Mouse (Mus musculus) kidney, adult 8-10 months (tissue): ENCODE measurements at regions not wholly inside any gene's neighbourhood (a gene's known extent, or its start where the extent isn't known, plus 50 kb on each side); places are given as distances from the start of the nearest gene placed in this dataset.
A peak's percentile ranks its signal among the peaks of the same experiment; 100 is the strongest.

Experiments
- DNase-seq, 2 experiments: peaks; one replicate each; pipeline ENCODE4 v3.0.0; 2022

DNA sequence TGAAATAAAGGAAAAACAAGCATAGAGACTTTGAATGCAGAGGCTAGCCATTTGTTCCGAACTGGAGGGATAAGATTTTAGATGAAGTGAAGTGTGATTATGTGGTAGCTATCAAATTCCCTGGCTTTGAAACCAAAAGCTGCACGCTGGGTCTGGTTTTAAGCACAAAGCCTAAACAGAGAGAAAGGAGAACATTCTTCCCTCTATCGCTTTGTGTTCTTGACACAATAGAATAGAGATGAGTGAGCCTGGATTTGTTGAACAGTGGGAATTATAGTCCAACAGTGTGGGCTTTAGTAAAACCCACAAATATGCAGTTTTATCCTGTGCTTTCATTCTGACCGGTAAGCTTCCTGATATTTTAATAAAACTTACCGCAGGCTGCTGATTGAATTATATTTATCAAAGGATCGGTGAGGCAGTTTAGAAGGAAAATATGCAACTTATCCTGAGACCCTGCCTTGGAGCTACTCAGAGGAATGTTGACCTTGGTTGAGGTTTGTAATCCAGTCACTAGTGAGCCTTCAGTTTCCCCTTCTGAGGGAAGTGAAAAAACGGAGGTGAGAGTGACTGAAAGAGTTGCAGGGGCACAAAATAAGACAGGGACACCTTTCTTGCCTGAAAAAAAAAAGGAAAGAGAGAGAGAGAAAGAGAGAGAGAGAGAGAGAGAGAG is 481.7 kb upstream of the Tenm4 start:
- no peak for DNase-seq

DNA sequence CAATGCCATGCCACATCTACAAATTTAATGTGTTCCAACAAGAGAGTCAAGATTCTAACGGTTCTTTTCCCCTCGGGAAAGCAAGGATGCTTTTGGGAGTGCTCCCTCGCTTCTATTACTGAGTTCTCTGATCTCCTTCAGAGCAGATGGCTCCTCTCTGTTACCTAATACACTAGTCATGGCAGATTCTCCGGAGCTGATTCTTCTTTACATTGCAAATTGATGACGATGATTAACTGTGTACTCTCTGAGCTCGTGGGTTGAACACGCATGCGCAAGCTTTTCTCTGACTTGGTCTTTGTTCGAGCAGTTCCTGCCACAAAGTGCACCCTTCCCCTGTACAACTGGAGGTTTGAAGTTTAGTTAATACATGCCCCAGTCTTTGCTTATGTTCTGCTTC is 471.5 kb upstream of the Tenm4 start:
- no peak for DNase-seq

DNA sequence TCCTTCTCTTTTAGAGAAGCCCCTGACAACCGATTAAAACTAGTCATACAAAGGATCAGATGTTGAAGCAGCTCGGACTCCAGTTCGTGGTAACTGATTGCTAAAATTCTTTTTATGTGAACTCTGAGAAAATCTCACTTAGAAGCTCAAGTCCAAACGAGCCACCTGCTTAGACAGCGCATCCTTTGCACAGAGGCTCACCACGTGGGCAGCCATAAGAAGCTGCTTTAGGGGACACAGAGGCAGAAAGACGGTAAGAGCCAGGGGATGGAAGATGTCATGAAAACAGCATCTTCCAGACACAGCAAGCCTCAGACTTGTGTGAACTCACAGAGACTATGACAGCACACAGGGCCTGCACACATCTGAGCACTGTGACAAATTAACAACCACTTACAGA is 461.0 kb upstream of the Tenm4 start:
- DNase-seq = no peak

DNA sequence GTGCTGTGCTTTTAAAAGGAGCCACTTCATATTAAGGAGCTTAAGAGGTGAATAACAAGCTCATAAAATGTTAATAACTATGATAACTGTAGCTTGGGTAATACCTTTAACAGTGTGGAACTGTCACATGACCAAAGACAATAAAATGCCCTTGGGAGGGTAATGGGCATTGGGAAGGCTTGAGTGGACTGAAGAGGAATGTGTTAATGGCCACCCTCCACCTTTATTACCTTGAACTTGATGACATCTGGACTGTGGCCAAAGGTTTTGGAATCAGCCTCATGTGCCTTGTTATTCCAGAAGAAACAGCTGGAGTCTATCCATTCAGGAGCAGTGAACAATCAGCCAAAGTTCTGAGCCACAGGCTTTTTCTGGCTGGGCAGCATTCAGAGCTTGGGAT is 451.0 kb upstream of the Tenm4 start:
- peak; percentile 12 to 43 for DNase-seq

DNA sequence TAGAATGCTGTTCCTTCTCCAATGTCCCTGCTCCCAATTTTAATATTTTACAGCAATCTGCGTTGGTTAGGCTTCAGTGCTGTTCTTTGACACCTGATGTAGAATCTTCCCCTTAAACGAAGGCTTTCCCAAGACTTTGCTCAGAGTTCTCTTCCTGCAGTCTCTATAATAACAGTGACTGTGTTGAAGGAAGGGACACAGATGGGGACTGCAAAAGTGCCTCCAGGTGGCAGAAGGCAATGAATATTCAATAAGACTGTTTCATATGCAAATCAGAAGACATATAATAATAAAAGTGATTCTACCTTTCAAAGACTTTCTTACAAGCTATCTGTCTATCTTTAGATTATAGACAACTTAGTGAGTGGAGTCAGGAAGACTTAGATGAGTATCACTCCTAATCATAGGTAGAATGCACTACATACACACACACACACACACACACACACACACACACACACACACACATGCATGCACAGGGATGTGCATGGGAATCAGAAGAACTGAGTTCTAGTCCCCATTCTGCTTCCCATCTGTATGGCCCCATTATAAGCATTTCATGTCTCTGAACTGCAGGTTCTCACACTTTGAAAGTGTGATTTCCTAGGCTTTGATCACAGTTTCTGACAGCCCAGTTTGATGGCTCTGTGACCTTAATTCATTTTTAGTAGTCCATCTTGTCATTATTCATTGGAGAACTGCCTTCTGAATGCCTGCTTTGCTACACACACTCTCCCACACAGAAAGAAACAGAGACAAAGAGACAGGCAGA is 445.1 kb upstream of the Tenm4 start:
- no peak for DNase-seq

DNA sequence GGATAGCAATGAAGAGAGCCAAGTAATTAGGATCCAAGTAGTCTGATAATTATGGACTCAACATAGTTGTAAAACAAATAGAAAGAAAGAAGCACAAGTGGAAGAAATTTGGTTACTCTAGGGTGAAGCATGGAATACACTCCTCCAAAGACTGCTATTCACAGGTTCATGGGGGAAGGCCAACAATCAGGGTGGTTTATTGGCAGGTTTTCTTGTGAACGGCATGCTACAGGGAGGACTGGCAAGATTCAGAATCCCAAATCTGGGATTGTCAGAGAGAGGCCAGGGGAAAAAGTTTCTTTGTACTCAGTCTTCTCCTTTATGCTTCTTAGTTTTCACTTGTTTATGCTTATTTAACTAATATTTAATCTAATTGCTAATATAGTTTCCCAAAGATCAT is 437.2 kb upstream of the Tenm4 start:
- no peak for DNase-seq

DNA sequence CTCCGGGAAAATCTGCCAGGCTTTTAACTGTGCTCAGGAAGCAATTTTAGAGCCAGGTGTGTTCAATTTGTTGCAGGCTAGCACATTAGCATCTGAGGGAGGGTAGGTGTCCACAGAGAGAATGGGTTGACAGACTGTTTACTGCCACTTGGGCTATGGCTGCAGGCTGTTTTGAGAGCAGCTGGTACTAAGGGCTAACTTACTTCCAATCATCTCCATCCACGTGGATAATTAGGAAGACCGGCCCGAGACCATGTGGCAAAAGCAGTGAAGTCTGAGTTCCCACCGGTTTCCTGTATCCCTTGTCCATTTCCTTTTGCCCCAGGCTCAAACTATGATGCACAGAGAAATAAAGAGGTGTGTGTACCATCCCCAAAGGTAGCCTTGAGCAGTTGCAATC is 436.5 kb upstream of the Tenm4 start:
- no peak for DNase-seq

DNA sequence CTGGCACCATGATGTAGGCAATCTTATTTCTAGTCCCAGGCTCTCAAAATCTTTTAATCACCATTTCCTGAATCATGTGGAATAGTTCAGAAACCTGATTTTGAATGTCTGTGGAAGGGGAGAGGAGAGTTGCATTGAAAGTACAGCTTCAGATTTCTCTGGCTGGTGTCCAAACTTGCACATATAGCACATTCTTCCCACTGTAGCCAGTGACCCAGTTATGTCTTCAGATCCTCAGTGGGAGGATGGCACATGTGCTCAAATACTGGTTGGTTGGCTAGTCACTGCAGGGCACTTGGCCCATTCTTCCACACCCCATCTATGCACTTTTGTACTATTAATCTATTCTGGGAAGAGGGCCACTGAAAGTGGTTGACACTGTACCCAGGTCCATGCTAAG is 434.3 kb upstream of the Tenm4 start:
- DNase-seq = no peak

DNA sequence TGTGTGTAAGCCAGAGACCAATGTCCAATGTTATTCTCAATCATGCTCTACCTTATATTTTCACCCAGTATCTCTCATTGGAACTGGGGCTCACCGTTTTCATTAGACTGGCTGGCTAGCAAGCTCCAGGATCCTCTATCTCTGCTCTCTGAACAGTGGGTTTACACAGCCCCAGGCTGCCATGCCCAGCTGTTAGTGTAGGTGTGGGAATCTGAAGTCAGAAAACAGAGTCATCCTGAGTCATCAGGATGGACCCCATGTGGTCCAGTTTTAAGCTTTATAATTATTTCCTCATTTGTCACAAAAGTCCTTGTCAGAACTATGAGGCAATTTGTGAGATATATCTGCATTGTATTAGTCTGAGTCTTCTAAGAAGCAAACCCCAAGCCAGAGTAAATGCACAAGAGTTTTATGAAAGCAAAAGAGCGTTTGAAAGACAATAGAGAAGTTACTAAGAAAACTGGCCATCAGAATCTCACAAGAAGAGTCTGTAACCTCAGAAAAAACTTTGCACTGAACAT is 432.3 kb upstream of the Tenm4 start:
- DNase-seq = no peak

DNA sequence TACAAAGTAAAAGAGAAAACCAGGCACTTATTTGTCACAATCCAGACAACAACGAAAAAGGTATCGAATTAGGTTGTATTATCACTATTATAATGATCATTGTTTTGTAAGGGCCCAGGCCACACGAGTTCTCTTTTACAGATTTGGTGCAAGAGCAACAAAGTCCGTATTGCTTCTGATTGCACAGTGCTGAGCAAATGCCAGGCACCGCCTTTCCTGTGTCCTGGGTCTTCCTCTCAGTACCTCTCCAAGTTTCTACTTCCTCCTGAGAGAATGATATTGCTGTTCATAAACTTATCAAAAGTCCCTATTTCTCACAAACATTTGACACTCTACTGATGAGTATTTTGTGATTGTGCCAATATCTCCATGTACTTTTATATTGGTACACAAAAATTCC is 431.3 kb upstream of the Tenm4 start:
- DNase-seq = no peak

DNA sequence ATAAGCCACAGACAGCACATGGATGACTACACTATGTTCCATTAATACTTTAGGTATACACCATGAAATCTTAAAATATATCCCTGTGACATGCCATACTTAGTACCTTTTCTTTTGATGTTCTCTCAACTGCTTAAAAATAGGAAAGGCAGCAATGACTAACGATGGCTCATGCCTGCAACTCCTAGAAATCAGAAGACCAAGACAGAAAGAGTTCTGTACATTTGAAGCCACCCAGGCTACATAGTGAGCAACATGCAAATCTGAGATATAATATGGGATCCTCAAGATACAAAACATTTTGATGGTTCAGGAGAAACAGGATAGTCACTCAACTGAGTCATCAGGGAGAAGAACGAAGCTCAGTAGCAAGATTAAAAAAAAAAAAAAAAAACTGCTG is 412.7 kb upstream of the Tenm4 start:
- no peak for DNase-seq

DNA sequence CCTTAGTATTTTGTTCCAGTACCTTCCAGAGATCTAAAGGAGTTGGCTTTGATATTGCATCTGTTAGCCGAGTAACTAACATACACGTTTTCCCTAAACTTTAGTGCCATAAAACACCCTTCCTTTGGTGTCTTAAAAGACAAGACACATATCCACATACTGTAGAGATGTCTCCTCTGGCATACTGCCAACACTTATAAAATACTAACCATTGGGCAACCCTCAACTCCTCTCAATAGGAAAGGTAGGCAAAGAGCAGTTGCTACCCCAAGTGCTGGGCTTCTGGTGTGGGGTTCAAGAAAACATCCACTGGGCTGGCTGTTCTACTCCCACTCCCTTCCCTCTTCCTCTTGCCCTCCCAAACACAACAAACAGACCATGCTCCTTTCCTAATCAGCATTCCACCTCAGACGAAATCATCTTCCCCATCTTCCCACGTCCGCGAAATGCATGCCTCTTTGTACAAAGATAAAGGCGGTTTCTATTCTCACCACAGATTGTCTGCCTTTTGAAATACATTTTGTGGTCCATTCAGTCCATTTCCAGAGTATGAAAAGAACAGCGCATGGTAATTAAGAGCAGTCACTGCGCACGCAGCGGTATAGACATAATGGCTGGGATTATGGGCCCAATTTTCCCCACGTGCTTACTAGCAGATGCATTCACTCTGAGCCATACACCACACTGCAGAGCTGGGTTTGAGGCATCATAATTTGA is 409.9 kb upstream of the Tenm4 start:
- no peak for DNase-seq

DNA sequence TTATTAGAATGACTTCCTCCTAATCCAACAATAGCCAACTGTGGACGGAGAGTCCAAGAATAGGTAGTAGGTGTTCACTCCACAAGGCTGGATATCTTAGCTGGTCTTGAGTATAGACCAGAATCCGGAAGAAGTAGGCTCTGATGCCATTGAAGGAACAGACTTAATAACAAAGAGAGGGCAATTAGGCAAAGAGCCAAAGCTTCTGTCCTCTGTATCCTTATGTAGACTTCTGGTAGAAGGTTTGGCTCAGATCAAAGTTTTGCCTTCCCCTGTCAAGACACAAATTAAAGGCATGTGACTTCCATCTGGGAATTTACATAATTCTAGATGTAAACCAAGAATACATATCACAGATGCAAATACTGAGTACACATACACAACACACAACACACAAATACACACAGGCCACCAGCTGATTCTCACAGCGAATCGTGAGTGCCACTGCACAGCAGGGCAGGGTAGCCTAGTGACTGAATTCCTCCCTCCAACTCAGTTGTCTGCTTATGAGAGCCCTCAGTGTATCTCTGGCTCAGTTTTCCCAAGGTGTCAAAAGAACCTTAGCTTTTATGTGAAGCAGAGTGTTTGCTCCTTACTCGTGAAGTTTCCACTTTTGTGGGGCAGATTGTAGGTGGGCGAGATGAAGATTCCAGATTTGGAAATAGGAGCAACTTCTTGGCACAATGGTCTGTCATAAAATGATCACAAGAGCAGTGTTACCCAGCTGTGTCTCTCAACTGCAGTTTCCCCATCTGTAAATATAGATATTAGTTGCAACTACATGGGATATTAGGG is 404.5 kb upstream of the Tenm4 start:
- DNase-seq = no peak

DNA sequence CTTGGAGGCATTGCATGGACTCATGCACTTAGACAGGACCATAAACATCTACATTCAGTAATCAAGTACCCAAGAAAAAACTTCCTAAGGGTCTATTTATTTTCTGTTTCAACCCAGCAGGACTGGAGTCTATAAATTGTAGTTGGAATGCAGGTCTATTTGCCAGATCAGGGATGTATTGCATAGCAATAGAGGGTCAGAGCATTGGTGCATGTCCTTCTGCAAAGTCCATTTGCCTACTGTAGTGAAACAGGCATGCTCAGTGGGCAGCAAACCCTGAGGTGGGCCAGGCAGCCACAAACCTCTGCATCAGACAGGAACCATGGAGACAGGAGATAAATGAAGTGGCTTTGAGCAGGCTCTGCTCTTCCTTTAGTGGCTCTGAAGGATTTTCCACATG is 386.5 kb upstream of the Tenm4 start:
- DNase-seq = no peak

DNA sequence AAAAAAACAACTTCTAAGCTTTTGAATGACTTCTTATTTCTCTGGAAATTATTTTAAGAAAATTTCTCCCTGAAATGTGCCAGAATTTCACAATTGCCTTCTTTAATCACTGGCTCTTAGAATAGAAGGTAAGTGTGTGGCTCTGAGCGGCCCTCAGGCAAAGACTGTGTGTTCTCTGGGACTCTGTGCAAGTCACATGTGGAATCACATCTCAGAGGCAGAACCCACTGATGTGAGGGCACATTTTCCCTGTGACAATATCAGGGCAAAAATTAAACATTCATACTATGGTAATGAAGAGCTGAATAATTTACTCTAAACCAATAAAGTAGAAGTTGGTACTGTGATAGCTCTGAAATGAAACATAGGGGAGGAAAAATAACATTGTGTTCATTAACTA is 383.5 kb upstream of the Tenm4 start:
- no peak for DNase-seq

DNA sequence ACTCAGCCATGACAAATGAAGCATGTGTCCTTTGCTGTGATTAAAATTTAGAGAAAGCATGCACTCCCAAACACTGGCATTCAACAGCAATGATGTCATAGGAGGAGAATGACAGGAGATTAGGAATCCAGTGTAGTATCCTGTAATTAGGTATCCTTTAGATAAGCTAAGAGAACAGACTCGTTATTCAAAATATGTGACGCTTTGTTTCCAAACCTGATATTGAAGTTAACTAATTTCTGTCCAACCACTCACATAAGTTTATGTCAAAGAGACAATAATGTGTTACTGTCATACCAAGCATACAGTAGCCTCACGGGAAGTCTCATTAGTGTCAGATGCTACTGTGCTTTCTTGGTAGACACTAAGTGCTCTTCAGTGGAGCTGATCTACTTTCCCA is 383.1 kb upstream of the Tenm4 start:
- no peak for DNase-seq

DNA sequence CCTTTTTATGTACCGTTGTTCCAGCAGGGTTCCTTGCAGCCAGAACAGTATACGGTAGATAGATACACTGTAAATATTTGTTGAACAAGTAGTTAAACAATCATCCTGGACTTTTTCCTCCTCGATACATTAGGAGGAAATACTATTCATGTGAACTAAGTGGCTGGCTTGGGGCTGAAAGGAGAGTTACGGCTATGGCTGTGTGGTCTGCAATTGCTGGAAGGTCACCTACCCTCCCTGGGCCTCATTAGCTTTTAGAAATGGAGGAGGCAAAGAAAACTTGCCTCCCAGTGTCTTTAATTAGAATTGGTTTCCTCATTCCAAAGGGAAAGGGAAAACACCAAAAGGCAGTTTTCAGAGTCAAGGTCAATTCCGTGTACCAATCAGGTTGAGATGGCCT is 381.6 kb upstream of the Tenm4 start:
- DNase-seq = peak in 1 of 2 experiments; percentile 22

DNA sequence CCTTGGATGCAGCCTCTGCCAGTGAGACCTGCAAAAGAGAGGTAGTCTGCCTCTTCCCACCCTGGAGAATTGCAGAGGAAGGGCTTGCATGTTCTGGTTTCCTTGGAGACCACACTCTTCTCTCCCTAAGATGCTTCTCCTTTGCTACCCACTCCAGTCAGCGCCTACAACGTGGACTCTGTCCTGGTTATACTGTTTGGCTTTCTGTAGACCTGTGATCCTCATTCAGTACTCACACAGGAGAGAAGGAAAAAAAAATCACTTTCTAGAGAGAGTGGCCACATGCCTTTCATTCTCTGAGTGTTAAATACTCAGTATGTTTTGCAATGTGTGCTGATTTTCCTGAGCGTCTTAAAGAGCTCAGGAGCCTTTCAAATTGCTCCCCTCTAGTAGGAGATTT is 372.0 kb upstream of the Tenm4 start:
- no peak for DNase-seq

DNA sequence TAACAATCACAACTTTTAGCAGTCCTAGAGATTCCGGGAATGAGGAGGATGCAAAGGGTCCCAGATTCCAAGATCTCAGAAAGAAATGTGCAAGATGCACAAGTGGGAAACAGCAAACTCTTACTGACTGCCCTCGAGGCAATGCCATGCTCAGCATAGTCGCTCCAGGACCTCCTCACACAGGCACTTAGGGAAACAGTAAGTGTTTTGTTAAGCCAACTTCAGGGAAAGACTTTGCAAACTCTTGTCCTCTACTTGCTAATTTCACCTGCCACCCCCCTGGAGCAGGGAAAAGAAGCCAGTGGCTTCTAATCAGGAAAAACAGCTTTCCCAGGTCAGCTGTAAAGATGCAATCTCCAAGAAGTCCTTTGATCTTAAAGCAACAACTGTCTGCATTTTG is 361.4 kb upstream of the Tenm4 start:
- DNase-seq = no peak

DNA sequence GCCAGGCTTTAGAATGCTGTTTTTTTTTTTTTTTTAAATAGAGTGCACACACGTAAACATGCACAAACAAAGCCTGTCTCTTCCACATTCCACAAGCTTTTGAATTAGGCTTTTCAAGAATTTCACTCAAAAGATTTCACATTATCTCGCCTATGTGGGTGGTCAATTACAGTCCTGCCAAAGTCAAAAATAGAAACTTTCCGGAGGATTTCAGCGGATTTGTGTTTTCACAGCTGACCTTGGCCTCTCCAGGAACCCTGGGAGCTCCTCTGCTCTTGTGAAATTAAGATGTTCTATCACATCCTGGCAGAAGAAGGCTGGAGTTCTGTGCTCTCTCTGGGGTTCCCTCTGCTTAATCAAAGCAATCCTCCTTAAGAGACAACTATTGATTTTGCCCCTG is 360.9 kb upstream of the Tenm4 start:
- no peak for DNase-seq

DNA sequence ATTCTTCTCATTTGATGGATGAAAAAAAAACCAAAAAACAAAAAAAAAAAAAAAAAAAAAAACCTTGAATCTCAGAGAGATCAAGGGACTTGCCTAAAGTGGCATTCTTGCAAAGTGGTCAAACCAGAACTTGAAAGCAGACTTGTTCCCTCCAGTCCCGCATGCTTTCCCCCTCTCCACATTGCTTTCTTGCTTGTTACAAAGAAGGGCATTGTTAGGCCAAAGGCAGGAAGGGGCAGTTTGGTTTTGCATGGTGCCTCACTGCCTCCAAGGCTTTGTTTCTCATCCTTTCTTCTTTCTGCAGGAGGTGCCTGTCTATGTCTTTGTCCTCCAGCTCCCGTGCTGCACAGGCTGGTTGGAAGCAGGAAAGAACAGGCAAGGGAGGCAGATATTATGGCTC is 356.2 kb upstream of the Tenm4 start:
- DNase-seq = no peak

DNA sequence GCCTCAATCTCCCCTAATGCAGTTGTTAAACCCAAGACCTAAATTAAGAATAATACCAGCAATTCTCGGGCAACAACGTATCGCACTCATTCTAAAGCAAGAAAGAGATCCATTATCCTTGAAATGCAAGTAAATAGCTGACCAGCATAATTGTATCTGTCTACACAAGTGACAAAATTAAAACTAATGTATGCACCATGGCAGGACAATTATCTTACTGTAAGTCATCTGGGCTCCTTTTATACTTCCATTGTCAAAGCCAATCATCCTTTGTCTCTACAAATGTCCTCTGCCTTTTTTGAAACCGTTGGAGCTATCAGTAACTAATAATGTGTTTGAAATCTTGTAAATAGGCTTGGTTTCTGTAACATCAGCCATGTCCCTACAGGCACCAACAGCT is 347.5 kb upstream of the Tenm4 start:
- DNase-seq = no peak

DNA sequence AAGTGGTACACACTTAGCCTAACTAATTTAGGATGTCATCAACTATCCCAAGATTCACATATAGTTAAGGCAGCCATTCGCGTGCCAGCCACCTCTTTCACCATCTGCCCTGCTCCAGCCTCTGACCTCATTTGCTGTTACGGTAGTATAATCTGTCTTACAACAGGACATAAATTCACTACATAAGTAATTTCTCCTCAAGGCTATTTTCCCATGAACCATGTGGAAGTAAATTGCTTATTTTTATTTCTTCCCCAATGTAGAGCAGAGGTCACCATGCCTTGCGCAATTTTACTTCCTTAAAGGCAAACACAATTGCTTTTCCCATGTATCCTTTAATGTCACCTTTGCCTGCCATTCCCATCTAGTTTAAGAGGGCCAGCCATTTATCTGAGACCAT is 341.2 kb upstream of the Tenm4 start:
- DNase-seq = no peak
